Mouse (Mus musculus) cortical plate, adult 2 months (tissue): ENCODE measurements at regions not wholly inside any gene's neighbourhood (a gene's known extent, or its start where the extent isn't known, plus 50 kb on each side); places are given as distances from the start of the nearest gene placed in this dataset.
"Not testable (repeated sequence)": the region's sequence is repeated elsewhere in the genome, so short reads cannot be mapped to it uniquely, and the experiment has no call there.

ENCODE experiments used
- H3K27ac ChIP-seq: fragments of 200-500 bp; 2 replicates; pipeline ENCODE4 v1.5.1; 2012; ENCODE audit warnings: low read length, control low read depth, inconsistent platforms; ENCODE audit not compliant: insufficient read depth
- H3K4me1 ChIP-seq: fragments of 200-500 bp; 2 replicates; pipeline ENCODE4 v1.6.1; 2011; ENCODE audit warnings: low read length; ENCODE audit not compliant: control insufficient read depth, insufficient read depth
- H3K4me3 ChIP-seq: fragments of 200-500 bp; 2 replicates; pipeline ENCODE4 v1.5.1; 2011; ENCODE audit warnings: mild to moderate bottlenecking, low read length, control low read depth; ENCODE audit not compliant: insufficient read depth
- CTCF ChIP-seq: fragments of 200-500 bp; IDR thresholded peaks from 2 replicates; pipeline ENCODE4 v1.5.1; 2011; ENCODE audit warnings: mild to moderate bottlenecking, control low read depth, low read length; ENCODE audit not compliant: insufficient read depth; ENCODE audit errors: extremely low read depth
- POLR2A ChIP-seq: fragments of 200-500 bp; IDR thresholded peaks from 2 replicates; pipeline ENCODE4 v1.6.1; 2011; ENCODE audit warnings: mild to moderate bottlenecking, low read length, control low read depth; ENCODE audit not compliant: insufficient read depth; ENCODE audit errors: extremely low read depth

DNA sequence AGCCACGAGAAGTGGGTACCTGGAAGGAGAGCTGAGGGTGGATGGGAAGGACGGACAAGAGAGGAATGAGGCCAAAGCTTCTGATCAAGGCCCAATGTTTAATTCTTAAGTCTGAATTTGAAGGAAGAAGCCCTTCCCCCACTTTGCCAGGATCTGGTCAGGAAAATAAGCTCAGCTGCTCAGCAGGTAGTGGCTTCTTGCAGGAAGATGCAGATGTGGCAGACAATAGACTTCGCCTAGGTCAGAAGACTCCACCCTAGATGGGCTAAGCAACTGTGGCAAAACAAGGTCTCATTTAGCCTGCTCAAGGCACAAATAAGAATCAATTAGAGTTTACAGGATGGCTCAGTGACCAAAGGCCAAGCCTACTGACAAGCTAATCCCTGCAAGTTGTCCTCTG lies 330.4 kb upstream of the Ercc4 start:
- Histone ChIP-seq H3K27ac (no peak overlapping the region), H3K4me1 (no peaks in the 10 kb centered on the region), H3K4me3 (no peak overlapping the region)
- no peak for TF ChIP-seq CTCF
- TF ChIP-seq POLR2A: no peak

DNA sequence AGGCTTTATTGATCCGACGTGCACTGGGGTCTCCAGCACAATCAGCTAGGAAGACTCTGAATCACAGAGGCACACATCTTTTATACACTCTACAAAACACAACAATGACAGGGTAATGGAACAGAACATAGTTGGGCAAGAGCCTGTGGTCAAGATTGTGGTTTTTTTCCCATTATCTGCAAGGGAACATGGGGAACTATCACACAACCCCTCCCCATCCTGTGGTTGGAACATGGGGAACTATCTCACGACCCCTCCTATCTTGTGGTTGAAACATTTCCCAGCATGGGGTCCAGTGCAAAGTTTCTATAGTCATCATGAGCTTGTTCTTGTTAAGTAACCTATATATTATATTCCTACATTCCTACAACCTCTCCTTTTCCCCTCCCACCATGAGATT lies 328.8 kb upstream of the Ercc4 start:
- H3K27ac ChIP-seq: no peak overlapping the region
- TF ChIP-seq CTCF: no peak
- no peak for TF ChIP-seq POLR2A

DNA sequence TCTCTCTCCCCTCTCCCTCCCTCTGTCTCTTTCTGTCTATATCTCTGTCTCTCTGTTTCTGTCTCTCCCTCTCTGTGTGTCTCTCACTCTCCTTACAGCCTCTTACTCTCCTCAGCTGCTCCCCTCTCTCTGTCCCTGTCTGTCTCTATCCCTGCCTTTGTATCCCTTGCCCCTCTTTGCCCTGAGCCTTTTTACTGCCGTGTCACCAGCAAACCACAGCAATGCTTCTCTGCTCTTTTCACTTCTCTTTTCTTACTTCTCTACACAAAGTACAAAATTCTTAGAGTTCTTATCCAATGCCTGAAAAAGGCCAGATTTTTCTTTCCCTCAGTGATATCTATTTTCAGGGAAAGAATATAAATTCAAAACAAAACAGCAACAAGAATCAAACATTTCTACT lies 323.7 kb upstream of the Ercc4 start:
- Histone ChIP-seq H3K4me1 (no peaks in the 10 kb centered on the region), H3K4me3 (no peak overlapping the region), H3K27ac (no peak overlapping the region)
- no peak for TF ChIP-seq CTCF
- no peak for TF ChIP-seq POLR2A

More for the DNA sequence above, 328.8 kb upstream of the Ercc4 start:
- no peaks in the 10 kb centered on the region for H3K4me1 ChIP-seq
- H3K4me3 ChIP-seq: no peak overlapping the region

DNA sequence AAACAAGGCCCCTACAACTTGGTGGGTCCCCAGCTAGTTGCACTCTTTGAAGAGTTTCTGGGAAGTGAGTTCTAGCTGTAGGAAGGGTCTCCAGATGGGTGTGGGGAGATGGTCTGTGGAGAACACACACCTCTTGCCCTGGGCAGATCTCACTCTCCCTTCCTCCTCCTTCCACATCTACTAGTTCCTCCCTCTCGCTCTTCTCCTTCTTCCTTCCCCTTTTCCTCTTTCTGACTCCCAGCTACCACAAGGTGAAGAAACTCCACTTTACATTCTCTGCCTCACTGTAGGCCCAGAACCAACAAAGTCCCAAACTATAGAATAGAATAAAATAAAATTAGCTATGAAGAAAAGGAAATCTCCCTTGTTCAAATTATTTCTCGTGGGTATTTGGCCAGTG lies 311.0 kb upstream of the Ercc4 start:
- H3K4me3 ChIP-seq: no peak overlapping the region
- H3K4me1 ChIP-seq: peaks cover 2% of the 10 kb centered on the region; the same call in 1 of the 2 replicates
- no peak overlapping the region for H3K27ac ChIP-seq
- no peak for TF ChIP-seq CTCF
- no peak for TF ChIP-seq POLR2A

DNA sequence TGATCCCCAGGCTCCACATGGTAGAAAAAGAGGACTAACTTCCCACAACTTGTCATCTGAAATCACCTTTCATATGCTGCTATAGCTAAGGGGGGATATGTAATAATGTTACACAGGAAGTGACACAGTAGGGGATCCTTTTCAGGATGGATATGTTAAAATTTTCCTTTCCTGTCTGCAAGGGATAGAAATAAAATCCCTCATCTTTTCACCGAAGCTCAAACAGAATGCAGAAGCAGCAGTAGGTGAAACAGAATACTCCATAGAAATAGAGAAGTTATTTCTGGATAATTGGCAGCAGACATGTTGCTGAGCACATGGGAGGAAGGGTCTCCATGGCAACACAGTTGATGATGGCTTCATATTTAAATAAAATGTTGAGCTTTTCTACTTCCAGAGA lies 309.3 kb upstream of the Ercc4 start:
- H3K4me1 ChIP-seq: peaks cover 2% of the 10 kb centered on the region; the same call in 1 of the 2 replicates
- TF ChIP-seq CTCF (no peak), POLR2A (no peak)
- peak overlapping the region; percentile 78 for H3K27ac ChIP-seq
- no peak overlapping the region for H3K4me3 ChIP-seq

DNA sequence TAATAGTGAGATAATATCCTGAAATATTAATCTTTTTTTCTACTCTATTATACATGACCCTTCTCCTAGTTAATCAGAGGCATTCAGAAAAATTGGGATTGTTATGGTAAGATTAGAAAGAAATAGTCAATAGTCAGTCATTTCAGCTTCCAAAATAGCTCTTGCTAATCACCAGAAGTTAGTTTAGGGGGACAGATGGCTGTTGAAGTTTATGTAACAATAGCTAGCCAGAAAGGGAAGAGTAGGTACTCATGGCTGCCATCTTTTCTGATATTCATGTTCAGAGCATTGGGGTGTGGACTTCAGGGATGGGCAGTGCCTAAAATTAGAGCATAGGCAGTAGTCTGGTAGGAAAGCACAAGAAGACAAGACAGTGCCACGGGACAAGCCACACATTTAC lies 306.8 kb upstream of the Ercc4 start:
- Histone ChIP-seq H3K4me3 (no peak overlapping the region), H3K4me1 (peaks cover 2% of the 10 kb centered on the region; the same call in 1 of the 2 replicates), H3K27ac (no peak overlapping the region)
- TF ChIP-seq POLR2A: no peak
- TF ChIP-seq CTCF: no peak

DNA sequence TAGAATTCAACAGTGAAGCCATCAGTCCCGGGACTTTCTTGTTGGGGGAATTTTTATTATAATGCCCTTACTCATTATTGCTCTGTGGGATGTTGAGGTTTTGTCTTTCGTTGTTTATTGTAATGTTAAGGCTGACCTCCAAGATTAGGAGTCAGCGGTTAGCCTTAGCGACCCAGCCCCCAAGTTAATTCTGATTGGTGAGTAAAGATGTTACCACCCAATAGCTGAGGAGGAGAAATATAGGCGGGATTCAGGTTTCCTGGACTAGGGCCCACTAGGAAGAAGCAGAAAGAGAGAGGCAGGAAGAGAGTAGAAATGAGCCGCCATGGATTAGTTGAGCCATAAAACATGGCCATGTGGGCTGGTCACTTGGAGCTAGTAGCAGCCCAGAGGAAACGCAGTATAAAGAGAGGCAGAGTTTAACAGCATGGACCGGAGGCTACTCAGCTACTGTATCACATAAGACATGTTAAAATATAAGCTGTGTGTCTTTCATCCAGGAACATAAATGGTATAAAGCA lies 302.1 kb upstream of the Ercc4 start:
- TF ChIP-seq POLR2A: no peak
- no peak for TF ChIP-seq CTCF
- no peaks in the 10 kb centered on the region; the same call in 1 of the 2 replicates for H3K4me1 ChIP-seq
- H3K27ac ChIP-seq: no peak overlapping the region
- no peak overlapping the region for H3K4me3 ChIP-seq

DNA sequence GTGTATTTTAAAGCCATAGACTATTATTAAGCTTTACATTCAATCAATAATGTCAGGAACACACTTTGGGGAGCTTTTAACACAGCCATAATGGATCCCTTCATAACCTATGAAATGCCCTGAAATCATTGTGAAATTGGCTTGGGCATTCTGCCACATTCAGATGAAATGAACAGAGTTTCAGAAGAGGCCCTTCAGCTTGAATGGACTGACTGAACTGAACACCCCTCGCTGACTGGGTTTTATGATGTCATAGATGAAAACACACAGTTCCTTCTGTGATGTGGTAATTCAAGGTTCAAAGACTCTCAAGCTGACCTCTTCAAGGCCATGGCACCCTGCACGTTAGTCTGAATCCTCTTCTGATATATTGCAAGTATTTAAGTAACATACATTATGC lies 298.4 kb upstream of the Ercc4 start:
- H3K4me3 ChIP-seq: no peak overlapping the region
- H3K4me1 ChIP-seq: no peaks in the 10 kb centered on the region; the same call in 1 of the 2 replicates
- H3K27ac ChIP-seq: no peak overlapping the region
- TF ChIP-seq CTCF (no peak), POLR2A (no peak)

DNA sequence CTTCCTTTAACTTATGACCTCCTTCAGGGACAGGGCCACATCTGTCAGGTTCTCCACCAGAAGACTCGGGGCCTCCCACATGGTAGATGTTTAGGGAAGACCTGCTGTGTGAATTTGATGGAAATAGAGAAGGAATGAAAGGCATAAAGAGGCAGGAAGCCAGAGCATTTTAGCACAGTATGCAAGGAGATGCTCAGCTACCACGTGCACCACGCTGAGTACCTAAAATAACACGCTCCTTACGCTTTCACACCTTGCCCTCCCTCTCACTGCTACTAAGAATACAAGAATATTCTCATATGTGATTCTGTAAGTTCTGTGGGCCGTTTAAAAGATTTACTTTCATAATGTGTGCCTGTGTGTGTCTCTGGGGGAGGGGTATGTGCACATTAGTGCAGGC lies 284.8 kb upstream of the Ercc4 start:
- TF ChIP-seq POLR2A (no peak), CTCF (no peak)
- Histone ChIP-seq H3K4me3 (no peak overlapping the region), H3K4me1 (peaks cover 4% of the 10 kb centered on the region; the same call in 1 of the 2 replicates), H3K27ac (no peak overlapping the region)

DNA sequence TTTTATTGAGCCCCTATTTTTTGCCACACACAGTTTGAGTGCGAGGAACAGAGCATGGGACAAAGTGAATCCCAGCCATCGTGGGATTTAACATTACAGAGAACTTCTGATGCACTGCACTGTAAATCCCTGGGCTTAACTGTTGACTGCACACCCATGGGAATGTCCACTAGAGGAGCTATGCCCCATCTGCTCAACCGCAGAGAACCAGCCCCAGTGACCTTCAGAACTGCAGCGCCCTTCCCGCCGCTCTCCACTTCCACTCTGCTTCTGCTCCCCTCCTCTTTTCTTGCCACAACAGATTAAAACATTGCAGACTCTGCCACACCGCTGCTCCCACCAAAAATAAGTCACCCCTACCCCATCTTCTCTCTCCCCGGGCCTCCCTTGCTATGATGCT lies 283.3 kb upstream of the Ercc4 start:
- no peak overlapping the region for H3K27ac ChIP-seq

DNA sequence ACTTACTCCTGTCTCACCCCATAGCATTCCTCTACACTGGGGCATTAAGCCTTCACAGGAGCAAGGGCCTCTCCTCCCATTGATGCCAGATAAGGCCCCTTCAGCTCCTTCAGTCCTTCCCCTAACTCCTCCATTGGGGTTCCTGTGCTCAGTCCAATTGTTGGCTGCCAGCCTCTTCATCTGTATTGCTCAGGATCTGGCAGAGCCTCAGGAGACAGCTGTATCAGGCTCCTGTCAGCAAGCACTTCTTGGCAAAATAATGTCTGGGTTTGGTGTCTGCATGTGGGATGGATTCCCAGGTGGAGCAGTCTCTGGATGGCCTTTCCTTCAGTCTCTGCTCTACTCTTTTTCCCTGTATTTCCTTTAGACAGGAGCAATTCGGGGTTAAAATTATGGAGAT lies 278.2 kb upstream of the Ercc4 start:
- not testable (repeated sequence) for H3K4me3 ChIP-seq, H3K27ac ChIP-seq, H3K4me1 ChIP-seq

More for the DNA sequence above, 283.3 kb upstream of the Ercc4 start:
- TF ChIP-seq CTCF (peak; percentile 22; the same call in 1 of the 2 replicates), POLR2A (no peak)
- Histone ChIP-seq H3K4me3 (no peak overlapping the region), H3K4me1 (peaks cover 4% of the 10 kb centered on the region; the same call in 1 of the 2 replicates)
